Mouse (Mus musculus): ENCODE data around the gene Thbs1. TPM values are rescaled to one million over a fixed set of nuclear protein-coding genes. Genes with fewer than 3 reads are reported as not detected.
"Not testable (repeated sequence)": the region's sequence is repeated elsewhere in the genome, so short reads cannot be mapped to it uniquely, and the experiment has no call there.

Gene Thbs1
- total RNA-seq, 4 experiments from 2014 or later: 8.2 to 44.4 (median 9.2) TPM

DNA sequence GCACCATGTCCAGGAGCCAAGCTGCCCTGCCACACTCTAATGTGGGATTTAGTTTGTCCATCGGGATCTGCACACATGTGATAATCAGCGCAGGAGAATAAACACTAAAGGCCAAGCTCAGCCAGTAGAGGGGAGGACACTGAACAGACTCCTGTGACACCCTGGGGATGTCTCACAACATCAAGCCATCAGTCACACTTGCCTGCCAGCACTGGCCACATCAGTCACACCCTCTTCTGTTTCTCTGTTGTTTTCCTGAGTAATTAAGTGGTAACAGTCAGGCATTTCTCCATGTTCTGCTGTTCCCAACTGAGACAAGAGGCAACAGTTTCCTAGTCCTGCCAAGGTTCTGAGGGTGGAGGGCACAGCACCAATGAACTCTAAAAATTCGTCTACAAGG, 36.1 kb downstream of the Thbs1 start:
- not testable (repeated sequence) for DNase-seq (ENCODE audit: low spot score)

DNA sequence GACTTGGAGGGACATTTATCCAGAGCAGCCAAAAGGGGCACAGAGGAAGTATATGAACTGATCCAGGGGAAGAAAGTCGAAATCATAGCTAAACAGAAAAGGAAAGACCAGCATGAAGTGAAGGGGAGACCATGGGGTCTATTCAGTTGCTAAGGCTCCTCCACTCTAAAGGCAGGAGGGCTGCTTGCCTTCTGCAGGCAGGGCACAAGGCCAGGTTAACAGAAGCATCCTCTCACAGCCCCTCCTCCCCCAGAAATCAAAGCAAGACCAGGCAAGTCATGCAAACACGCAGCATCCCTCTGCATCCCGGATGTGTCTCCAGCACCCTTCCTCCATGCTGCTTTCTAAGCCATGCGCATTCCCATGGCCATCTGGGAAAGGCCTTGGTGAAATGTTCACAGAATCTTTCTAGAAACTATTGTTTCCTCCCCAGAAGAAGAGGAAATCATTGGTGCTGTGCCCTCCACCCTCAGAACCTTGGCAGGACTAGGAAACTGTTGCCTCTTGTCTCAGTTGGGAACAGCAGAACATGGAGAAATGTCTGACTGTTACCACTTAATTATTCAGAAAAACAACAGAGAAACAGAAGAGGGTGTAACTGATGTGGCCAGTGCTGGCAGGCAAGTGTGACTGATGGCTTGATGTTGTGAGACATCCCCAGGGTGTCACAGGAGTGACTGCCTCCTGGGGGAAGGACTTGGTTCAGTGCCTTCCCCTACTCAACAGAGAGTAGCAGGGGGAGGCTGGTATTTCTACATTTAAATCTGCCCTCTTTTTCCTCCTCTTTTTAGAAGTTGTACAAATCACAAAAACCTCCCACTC, 36.9 kb downstream of the Thbs1 start:
- no peak for DNase-seq (ENCODE audit: low spot score)

DNA sequence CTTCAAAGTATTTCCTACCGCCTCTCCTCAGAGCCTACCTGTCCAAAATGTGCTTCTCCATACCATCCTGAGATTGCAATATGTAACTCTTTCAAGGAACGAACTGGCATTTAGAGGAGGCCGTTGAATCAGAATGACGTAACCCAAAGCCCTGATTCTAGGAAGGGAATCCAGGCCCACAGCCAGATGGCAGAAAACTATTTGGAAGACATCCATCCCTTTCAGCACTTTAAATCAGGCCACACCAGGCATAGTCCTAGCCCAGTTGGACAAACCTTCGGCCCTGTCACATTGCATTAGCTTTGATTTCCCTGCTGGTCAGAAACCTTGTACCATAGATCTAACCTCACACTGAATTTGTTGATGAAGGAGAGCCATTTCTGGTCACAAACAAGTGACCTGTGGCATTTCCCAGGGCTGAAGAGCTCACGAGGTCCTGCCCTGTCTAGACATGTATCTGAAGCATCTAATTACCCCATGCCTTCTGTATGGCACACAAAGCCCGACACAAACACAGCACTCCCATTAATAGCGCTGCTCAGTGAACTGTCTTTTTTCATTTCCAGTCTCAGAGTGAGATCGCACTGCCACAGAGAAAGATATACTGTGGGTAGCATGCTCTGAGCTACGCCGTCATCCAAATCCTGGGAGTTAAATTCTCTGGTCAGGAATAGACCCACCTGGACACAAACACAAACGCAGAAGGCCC, 38.3 kb downstream of the Thbs1 start:
- peak; percentile 78 for DNase-seq (ENCODE audit: low spot score)

DNA sequence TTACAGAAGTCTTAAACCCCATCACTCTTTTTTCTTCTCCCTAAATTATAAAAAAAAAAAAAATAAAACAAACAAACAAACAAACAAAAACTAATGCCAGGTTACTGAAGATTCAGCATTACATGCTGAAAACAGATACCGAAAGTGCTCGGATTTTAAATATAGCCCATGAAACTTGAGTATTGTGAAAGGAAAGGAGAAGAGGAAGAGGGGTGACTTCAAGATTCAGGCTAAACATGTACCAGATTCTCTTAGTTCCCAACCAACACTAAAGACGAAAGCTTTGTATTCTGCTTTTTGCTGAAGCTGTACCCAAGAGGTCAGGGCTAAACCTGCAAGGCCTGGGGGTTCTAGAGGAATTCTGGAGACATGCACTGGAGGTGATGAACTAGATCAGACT, 46.4 kb downstream of the Thbs1 start:
- DNase-seq (ENCODE audit: low spot score): no peak

DNA sequence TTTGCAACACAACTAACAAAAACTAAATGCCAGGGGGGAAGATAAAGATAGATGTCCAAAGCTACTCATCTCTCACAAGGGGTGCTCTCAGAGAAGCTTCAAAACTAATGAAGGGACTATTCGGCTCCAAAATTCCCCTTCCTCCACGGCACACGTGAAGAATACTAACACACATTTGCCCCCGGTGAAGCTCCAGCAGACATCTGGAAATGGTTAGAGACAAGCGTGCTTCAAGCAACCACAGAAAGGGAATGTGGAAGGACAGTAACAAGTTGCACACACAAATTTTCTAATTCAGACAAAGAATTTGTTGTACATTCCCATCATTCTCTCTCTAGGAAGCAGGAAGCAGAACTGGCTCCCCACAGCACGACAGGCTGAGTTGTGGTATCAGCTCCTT, 47.5 kb downstream of the Thbs1 start:
- DNase-seq (ENCODE audit: low spot score): no peak

DNA sequence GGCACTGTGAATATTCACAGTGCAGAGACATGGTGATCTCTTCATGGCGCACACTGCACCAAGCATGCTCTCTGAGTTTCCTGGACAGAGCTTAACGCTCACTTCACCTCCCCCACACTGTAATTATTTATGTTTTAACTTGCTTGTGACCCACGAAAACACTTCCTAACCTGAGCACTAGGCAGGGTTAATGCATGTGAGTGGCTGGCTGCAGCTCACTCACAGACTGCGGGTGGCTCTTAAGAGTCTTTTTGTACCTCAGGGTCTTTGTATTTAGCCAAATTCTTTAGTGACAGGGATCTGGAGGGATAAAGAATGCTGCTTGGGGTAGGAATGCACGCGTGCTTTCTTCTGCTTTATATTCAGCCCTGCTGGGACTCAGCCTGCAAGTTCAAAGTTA, 48.9 kb downstream of the Thbs1 start:
- no peak for DNase-seq (ENCODE audit: low spot score)

DNA sequence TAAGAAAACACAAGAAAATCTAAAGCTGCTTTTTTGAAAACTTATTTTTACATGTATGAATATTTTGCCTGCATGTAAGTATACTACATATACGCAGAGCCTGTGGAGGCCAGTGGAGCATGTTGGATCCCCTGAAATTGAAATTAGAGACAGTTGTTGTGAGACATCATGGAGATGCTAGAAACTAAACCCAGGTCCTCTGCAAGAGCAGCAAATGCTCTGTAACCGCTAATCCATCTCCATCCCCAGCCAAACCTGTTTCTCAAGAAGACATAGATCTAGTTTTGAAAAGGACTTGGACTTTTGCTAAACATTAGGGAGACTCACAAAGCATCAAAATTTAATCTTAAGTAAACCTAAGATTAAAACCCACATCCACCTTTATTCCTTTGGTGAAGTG, 49.3 kb downstream of the Thbs1 start:
- no peak for DNase-seq (ENCODE audit: low spot score)

DNA sequence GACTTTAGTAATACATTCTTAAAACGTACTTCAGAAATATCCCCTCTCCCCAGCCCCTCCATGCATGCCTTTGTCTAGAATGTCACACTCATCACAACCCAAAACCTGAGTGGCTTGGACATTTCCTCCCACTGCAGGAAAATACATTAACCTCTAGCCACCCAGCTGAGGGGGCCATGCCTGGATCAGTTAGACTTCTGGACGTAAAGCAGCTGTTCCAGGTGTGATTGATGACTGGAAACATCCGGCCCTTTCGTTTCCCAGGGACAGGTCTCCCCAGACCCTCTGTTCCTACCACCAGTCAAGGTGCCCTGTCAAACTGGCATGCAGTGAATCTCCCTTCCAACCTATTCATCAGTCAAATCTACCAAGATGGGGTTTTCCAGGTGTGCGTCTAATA, 50.8 kb downstream of the Thbs1 start:
- no peak for DNase-seq (ENCODE audit: low spot score)

DNA sequence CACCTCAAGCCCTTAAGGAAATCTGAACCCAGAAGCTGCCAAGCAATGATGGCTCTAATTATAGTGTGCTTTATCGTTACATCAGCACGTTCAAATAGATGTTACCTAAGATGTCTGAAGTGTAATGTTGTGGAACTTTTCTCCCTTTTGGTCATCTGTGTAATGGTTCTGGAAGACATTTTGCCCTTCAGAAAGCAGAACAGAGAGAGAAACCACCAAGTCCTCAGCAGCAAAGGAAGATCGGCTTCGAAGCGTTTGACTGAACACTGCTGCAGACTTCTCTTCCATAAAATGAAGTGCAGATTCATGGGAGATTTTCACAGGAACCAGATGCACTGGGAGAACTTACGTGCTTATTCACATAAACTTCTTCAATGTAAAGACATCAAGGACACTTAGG, 52.5 kb downstream of the Thbs1 start:
- DNase-seq (ENCODE audit: low spot score): no peak

DNA sequence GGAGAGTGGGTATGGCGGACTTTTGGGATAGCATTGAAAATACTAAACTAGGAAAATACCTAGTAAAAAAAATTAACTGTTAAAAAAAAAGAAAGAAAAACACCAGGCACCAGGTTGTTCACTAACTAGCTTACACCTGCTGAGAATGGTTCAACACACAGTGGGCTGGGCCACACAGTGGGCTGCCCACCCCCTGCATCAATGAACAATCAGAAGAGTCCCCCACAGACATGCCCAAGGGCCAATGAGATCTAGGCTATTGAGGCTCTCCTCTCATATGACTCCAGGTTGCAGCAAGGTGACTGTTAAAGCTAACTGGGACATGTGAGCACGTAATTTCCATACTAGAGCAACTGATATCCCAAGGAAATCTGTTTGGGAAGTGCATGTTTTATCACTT, 54.0 kb downstream of the Thbs1 start:
- DNase-seq (ENCODE audit: low spot score): no peak

DNA sequence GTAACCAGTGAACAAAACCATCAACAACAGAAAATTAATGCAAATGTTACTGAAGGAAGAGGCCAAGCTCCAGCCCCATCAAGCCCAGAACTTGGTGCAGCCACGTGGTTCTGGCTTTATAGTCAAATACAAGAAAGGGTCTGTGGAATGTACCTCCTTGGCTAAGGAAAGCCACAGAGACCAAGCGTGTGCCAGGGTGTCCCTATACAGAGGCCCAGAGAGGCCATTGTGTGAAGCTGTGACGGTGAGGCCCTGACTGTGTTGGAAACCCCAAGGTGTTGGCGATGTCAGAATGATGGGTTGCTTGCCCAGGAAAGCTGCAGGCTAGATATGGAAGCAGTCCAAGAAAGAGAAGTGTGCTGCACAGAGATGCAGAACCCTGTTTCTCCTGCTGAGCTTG, 56.1 kb downstream of the Thbs1 start:
- no peak for DNase-seq (ENCODE audit: low spot score)

DNA sequence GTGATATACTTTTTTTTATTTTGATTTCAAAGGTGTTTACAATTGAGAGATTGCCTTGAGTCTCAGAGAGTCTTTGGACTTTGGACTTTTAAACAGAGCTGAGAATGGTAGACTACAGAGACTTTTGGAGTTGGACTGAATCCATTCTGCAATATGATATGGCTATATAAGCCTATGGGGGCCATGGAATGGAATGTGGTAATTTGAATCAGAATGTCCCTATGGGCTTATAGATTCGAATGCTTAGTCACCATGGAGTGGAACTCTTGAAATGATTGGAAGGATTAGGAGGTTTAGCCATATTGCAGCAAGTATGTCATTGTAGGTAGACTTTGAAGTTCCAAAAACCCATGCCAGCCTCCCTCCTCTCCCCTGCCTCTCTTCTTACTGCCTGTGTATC, 56.5 kb downstream of the Thbs1 start:
- DNase-seq (ENCODE audit: low spot score): no peak

DNA sequence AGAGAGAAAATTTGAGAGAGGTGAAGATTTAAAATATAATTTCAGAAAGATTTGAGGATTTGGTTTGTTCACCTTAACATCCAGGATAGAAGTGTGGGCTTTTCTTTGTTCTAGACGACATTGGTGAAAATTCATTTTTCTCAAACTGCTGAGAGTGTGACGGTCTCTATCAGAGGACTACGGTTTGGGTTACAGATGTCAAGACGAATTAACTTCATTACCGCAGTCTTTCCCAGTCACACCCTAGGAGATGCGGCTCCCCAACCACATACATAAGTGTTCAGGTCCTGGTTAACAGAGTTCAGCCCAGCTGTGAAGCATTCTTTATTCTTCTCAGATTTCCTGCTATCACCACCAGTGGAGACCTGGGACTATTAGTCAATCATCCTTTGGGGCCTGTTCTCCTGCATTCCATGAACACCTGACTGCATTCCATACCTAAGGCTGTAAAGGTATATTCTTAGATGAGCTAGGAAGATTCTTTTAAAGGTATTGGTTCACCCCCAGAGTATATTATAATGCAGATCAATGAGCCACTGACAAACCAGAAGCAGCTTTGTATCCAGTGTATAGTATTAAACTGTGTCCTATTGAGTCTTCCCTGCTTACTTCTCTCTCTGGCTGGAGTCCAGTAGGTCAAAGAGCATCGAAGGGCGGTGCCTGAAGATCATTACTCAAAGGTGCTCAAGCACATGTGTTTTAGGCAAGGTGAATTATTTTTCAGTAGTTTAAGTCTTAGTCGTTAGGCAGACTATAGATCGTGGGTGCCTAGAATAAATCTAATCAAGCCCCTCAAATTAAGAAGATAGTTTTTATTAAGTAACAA, 63.1 kb downstream of the Thbs1 start:
- DNase-seq (ENCODE audit: low spot score): no peak

Other genes starting within 250 kb of the Thbs1 start
- gene Fsip1, start 145.1 kb downstream of the Thbs1 start, total RNA-seq (2022): not detected